Comparison of ENCODE assay signal across 8 mouse cellular contexts in the genomic region with DNA sequence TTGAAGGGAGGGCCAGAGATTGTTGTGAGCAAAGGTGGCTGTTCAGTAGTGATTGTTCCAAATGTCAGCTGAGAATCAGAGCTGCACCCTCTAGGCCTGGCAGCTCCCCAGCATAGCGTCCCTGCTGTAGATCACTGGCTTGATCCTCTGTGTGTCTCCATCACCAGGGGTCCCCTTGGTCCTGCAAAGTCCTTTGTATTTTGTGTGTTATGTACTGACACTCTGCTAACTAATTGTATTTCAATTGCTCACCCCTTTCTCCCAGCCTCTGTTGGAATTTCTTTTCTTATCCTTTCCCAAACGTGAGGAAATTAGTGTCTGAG.
DNase-seq lines count a peak whose midpoint lies in the region; ATAC-seq lines count a peak whose summit lies in the region.

No protein-coding gene starts in this region.

- peaks cover 19% of the 10 kb centered on the region for H3K4me1 ChIP-seq in heart, embryonic 10.5 days
- peaks cover 8% of the 10 kb centered on the region; the same call in 1 of the 2 replicates for H3K4me1 ChIP-seq in lung, embryonic 16.5 days (replicated peaks; ENCODE audit: control insufficient read depth, insufficient read depth, low read length)
- peaks cover 18% of the 10 kb centered on the region for H3K4me1 ChIP-seq in limb, embryonic 12.5 days (replicated peaks)

- no peaks in the 10 kb centered on the region for H3K36me3 ChIP-seq in heart, embryonic 10.5 days
- no peaks in the 10 kb centered on the region for H3K36me3 ChIP-seq in lung, embryonic 16.5 days (ENCODE audit: control insufficient read depth, insufficient read depth, low read length)
- H3K36me3 ChIP-seq in limb, embryonic 12.5 days, result no peaks in the 10 kb centered on the region

- peak overlapping the region; percentile 56; the same call in 1 of the 2 replicates for H3K27ac ChIP-seq in heart, embryonic 10.5 days
- 0 out of 2 replicates have a peak overlapping the region, but pooled peaks have one; percentile 51 for H3K27ac ChIP-seq in lung, embryonic 16.5 days (ENCODE audit: low read length)
- peak overlapping the region; percentile 83 for H3K27ac ChIP-seq in limb, embryonic 12.5 days

- H3K4me2 ChIP-seq in lung, embryonic 16.5 days (ENCODE audit: low read depth, low read length), result no peak overlapping the region
- no peak overlapping the region for H3K4me2 ChIP-seq in limb, embryonic 12.5 days

- H3K9me3 ChIP-seq in heart, embryonic 10.5 days, result no peaks in the 10 kb centered on the region
- no peaks in the 10 kb centered on the region for H3K9me3 ChIP-seq in lung, embryonic 16.5 days (ENCODE audit: control insufficient read depth, low read length)
- H3K9me3 ChIP-seq in limb, embryonic 12.5 days, result no peaks in the 10 kb centered on the region

- no peak overlapping the region for H3K4me3 ChIP-seq in heart, embryonic 10.5 days
- no peak overlapping the region for H3K4me3 ChIP-seq in lung, embryonic 16.5 days (ENCODE audit: low read length)
- no peak overlapping the region for H3K4me3 ChIP-seq in limb, embryonic 12.5 days (replicated peaks)

- no peak for DNase-seq in heart, embryonic 10.5 days (ENCODE audit: low spot score)
- DNase-seq in heart, adult 8-10 months (ENCODE audit: low spot score), result no peak
- no peak for DNase-seq in lung, postnatal 25 days (ENCODE audit: low spot score)
- no peak for DNase-seq in cerebellum, adult 11-12 months
- no peak for DNase-seq in cerebellum, adult 9-11 months
- no peak for DNase-seq in thymus, postnatal 14 days

- ATAC-seq in lung, embryonic 16.5 days (ENCODE audit: low read depth), result peak; percentile 66
- peak; percentile 69 for ATAC-seq in limb, embryonic 12.5 days (ENCODE audit: insufficient number of reproducible peaks, insufficient read depth, low FRiP score, low TSS enrichment, low read depth)

- 29% methylated on average over 2 of the region's 2 CpGs for WGBS in heart, embryonic 10.5 days
- WGBS in lung, embryonic 16.5 days, result 13% methylated on average over 2 of the region's 2 CpGs
- WGBS in limb, embryonic 12.5 days, result 20% methylated on average over 2 of the region's 2 CpGs

- no peaks in the 10 kb centered on the region for H3K27me3 ChIP-seq in heart, embryonic 10.5 days (ENCODE audit: insufficient read depth, poor library complexity, severe bottlenecking)
- H3K27me3 ChIP-seq in lung, embryonic 16.5 days (ENCODE audit: control insufficient read depth, insufficient read depth, low read depth, low read length), result no peaks in the 10 kb centered on the region
- H3K27me3 ChIP-seq in limb, embryonic 12.5 days, result no peaks in the 10 kb centered on the region

- H3K9ac ChIP-seq in lung, embryonic 16.5 days (ENCODE audit: low read length), result no peak overlapping the region
- H3K9ac ChIP-seq in limb, embryonic 12.5 days (replicated peaks), result no peak overlapping the region
